9 mouse cellular contexts compared by ENCODE assay signal in the genomic region with DNA sequence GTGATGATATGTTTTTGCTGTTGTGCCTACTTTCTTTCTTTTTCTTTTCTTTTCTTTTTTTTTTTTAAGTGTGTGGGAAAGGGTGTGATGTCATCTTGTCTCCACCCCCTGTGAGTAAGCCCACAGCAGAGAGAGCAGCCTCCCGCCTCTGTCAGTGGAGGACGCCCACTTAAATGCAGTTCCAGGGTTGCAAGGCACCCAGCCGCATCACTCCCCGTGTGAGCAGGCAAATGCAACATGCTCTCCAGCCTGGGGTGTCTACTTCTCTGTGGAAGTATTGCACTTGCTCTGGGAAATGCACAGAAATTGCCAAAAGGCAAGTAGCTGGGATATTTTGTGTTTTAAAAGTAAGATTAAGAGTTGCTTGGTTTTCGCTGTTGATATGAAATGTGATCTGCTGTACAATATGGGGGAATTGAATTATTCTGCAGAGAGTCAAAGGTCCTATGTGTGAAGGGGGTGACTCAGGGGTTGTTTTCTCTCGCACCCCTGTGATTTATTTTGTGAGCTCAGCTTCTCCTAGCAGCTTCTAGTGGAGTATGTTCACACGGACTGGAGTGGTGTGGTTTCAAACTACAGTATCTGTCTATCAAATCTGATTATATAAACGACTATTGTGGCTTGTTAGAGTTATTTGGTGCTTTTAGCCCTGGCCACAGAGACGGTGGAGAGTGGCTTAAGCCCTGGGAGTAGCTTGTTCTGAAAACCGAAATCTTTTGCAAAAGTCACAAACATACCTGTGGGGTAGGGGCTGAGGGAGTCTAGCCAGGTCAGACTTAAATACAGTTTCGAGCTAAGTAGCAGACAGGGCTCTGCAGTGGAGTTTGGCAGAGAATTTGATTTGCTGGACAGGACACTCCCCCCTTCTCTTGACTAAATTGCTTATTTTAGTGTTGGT. TPM values are rescaled to one million over a fixed set of nuclear protein-coding genes. Genes with fewer than 3 reads are reported as not detected.
A peak's percentile ranks its signal among the peaks of the same experiment; 100 is the strongest.
DNase-seq lines count a peak whose midpoint lies in the region; ATAC-seq lines count a peak whose summit lies in the region.
"Had no signal": no experiment of that assay in that cellular context is flagged by ENCODE, and none has a peak within 500 bp of the region (broad histone marks: within the 10 kb centered on the region; RNA-seq: fewer than 3 reads in every experiment).

Gene Abi3bp (plus strand): TSS at position 202 of the 898 bp plus-strand sequence.

- 31% methylated on average over 11 of the region's 11 CpGs for WGBS in intestine, embryonic 16.5 days
- 50% methylated on average over 11 of the region's 11 CpGs for WGBS in liver, embryonic 11.5 days
- WGBS in forebrain, embryonic 12.5 days = 63% methylated on average over 11 of the region's 11 CpGs

- no peaks in the 10 kb centered on the region for H3K9me3 ChIP-seq in intestine, embryonic 16.5 days (ENCODE audit: control insufficient read depth, low read length)
- no peaks in the 10 kb centered on the region for H3K9me3 ChIP-seq in liver, embryonic 11.5 days (ENCODE audit: control insufficient read depth, low read length)
- H3K9me3 ChIP-seq in forebrain, embryonic 12.5 days = no peaks in the 10 kb centered on the region
- H3K9me3 ChIP-seq: liver, embryonic 15.5 days had no signal

- H3K4me2 ChIP-seq in intestine, embryonic 16.5 days (ENCODE audit: low read depth, low read length) = peak within 1 kb of the TSS; percentile 51
- H3K4me2 ChIP-seq in liver, embryonic 11.5 days = peak within 1 kb of the TSS; percentile 26
- H3K4me2 ChIP-seq in forebrain, embryonic 12.5 days = no peak within 1 kb of the TSS
- H3K4me2 ChIP-seq: liver, embryonic 15.5 days had no signal

- peak; percentile 23 for DNase-seq in urinary bladder, adult 2 months (ENCODE audit: low spot score)
- DNase-seq in urinary bladder, postnatal 10 days (ENCODE audit: low spot score) = no peak
- DNase-seq in gastrocnemius, postnatal 14 days = peak; percentile 74
- no peak for DNase-seq in liver, embryonic 11.5 days (ENCODE audit: low spot score)
- peak; percentile 21 for DNase-seq in right cerebral cortex, postnatal 14 days
- no peak for DNase-seq in natural killer cell, adult 2 months (ENCODE audit: low spot score in 2 of 2)

- H3K9ac ChIP-seq in intestine, embryonic 16.5 days (ENCODE audit: low read depth, low read length) = peak within 1 kb of the TSS; percentile 34; the same call in 1 of the 2 replicates
- no peak within 1 kb of the TSS for H3K9ac ChIP-seq in liver, embryonic 11.5 days (ENCODE audit: low read depth, low read length)
- H3K9ac ChIP-seq in forebrain, embryonic 12.5 days = no peak within 1 kb of the TSS
- H3K9ac ChIP-seq: liver, embryonic 15.5 days had no signal

- intact Hi-C loops in gastrocnemius, postnatal 14 days (cut with DNase I; ENCODE audit: low total_unique reads) = no loop called here

- peak within 1 kb of the TSS; percentile 55 for H3K27ac ChIP-seq in intestine, embryonic 16.5 days (ENCODE audit: low read length)
- no peak within 1 kb of the TSS for H3K27ac ChIP-seq in liver, embryonic 11.5 days (ENCODE audit: low read depth, low read length)
- no peak within 1 kb of the TSS for H3K27ac ChIP-seq in forebrain, embryonic 12.5 days
- H3K27ac ChIP-seq: liver, embryonic 15.5 days had no signal

- no peaks in the 10 kb centered on the region for H3K27me3 ChIP-seq in intestine, embryonic 16.5 days (replicated peaks; ENCODE audit: control insufficient read depth, insufficient read depth, low read length)
- no peaks in the 10 kb centered on the region for H3K27me3 ChIP-seq in liver, embryonic 11.5 days (replicated peaks; ENCODE audit: control insufficient read depth, insufficient read depth, low read length)
- H3K27me3 ChIP-seq in forebrain, embryonic 12.5 days = no peaks in the 10 kb centered on the region
- H3K27me3 ChIP-seq: liver, embryonic 15.5 days had no signal

- H3K36me3 ChIP-seq in intestine, embryonic 16.5 days (ENCODE audit: control insufficient read depth, insufficient read depth, low read length) = no peaks in the 10 kb centered on the region
- H3K36me3 ChIP-seq in liver, embryonic 11.5 days (ENCODE audit: control insufficient read depth, insufficient read depth, low read length) = no peaks in the 10 kb centered on the region
- H3K36me3 ChIP-seq in forebrain, embryonic 12.5 days (replicated peaks) = no peaks in the 10 kb centered on the region
- H3K36me3 ChIP-seq: liver, embryonic 15.5 days had no signal

- peak within 1 kb of the TSS; percentile 43 for H3K4me3 ChIP-seq in intestine, embryonic 16.5 days (ENCODE audit: low read length)
- no peak within 1 kb of the TSS; the same call in 1 of the 2 replicates for H3K4me3 ChIP-seq in liver, embryonic 11.5 days (ENCODE audit: low read depth, low read length)
- H3K4me3 ChIP-seq in forebrain, embryonic 12.5 days (replicated peaks) = no peak within 1 kb of the TSS
- H3K4me3 ChIP-seq: liver, embryonic 15.5 days had no signal

- H3K4me1 ChIP-seq in intestine, embryonic 16.5 days (ENCODE audit: control insufficient read depth, insufficient read depth, low read length) = no peaks in the 10 kb centered on the region
- no peaks in the 10 kb centered on the region for H3K4me1 ChIP-seq in liver, embryonic 11.5 days (replicated peaks; ENCODE audit: control insufficient read depth, insufficient read depth, low read length)
- H3K4me1 ChIP-seq in forebrain, embryonic 12.5 days = no peaks in the 10 kb centered on the region
- H3K4me1 ChIP-seq: liver, embryonic 15.5 days had no signal

- ATAC-seq in intestine, embryonic 16.5 days = peak; percentile 67
- no peak for ATAC-seq in liver, embryonic 11.5 days (replicated peaks; ENCODE audit: low FRiP score)
- no peak for ATAC-seq in forebrain, embryonic 12.5 days (ENCODE audit: low FRiP score)

RNA-seq across cellular contexts. Expression of gene Abi3bp, which starts in this region (rescaled TPM):
- polyA plus RNA-seq in urinary bladder, adult 2 months (2012; rRNA removed) = 31.1 and 35.7 TPM in 2 replicates
- total RNA-seq in gastrocnemius, postnatal 14 days (2021) = 10 to 100 TPM; 35.5 to 41.3 TPM
- polyA plus RNA-seq in intestine, embryonic 16.5 days (2015; fragmentation: Nextera tagmentation; extraction: Ambion mirVana) = 10.0 and 10.2 TPM in 2 replicates
- 0.38 and 0.44 TPM in 2 replicates for polyA plus RNA-seq in liver, embryonic 11.5 days (2014; fragmentation: Nextera tagmentation; extraction: Ambion mirVana)
- 0.59 and 0.82 TPM in 2 replicates for polyA plus RNA-seq in forebrain, embryonic 12.5 days (2016; fragmentation: Nextera tagmentation; extraction: Ambion mirVana)

Comparison
In these comparisons a context has a peak if more than half of its experiments do, and no peak if none do; other contexts are left out.
1. DNase-seq: peak in urinary bladder, adult 2 months (single experiment), gastrocnemius, postnatal 14 days (single experiment) and right cerebral cortex, postnatal 14 days (single experiment); none in urinary bladder, postnatal 10 days (single experiment), liver, embryonic 11.5 days (single experiment) and natural killer cell, adult 2 months (0 of 2).